Mouse (Mus musculus) forebrain, embryonic 14.5 days (tissue): ENCODE results near the gene Cracr2b. TPM values are rescaled to one million over a fixed set of nuclear protein-coding genes. Genes with fewer than 3 reads are reported as not detected.
A peak's percentile ranks its signal among the peaks of the same experiment; 100 is the strongest.
"Not testable (repeated sequence)": the region's sequence is repeated elsewhere in the genome, so short reads cannot be mapped to it uniquely, and the experiment has no call there.

Source experiments
- ATAC-seq: fragments of 200-750 bp; cut with Nextera tagmentation; 2 replicates; pipeline ENCODE4 v1.8.0; 2017; ENCODE audit warnings: mild to moderate bottlenecking, moderate library complexity
- DNase-seq: peaks from one replicate; pipeline ENCODE4 v3.0.0-alpha.2; 2015; ENCODE audit warnings: low spot score
- H3K27ac ChIP-seq: fragments of 300-500 bp; sonication (generic); 2 replicates; pipeline ENCODE4 v1.5.1; 2014; ENCODE audit warnings: low read depth, mild to moderate bottlenecking, control low read depth, low read length, moderate library complexity
- H3K27me3 ChIP-seq: fragments of 300-500 bp; sonication (generic); replicated peaks from 2 replicates; pipeline ENCODE4 v1.6.1; 2014; ENCODE audit warnings: low read length, control low read depth, mixed read lengths; ENCODE audit not compliant: control insufficient read depth, insufficient read depth
- H3K36me3 ChIP-seq: fragments of 300-500 bp; sonication (generic); 2 replicates; pipeline ENCODE4 v1.6.1; 2014; ENCODE audit warnings: low read length, control low read depth; ENCODE audit not compliant: control insufficient read depth, insufficient read depth
- H3K4me1 ChIP-seq: fragments of 300-500 bp; sonication (generic); 2 replicates; pipeline ENCODE4 v1.6.1; 2014; ENCODE audit warnings: antibody characterized with exemption, low read length, control low read depth; ENCODE audit not compliant: control insufficient read depth, insufficient read depth
- H3K4me2 ChIP-seq: fragments of 300-500 bp; sonication (generic); 2 replicates; pipeline ENCODE4 v1.6.1; 2014; ENCODE audit warnings: mild to moderate bottlenecking, control low read depth, low read length
- H3K4me3 ChIP-seq: fragments of 300-500 bp; sonication (generic); 2 replicates; pipeline ENCODE4 v1.5.1; 2014; ENCODE audit warnings: low read depth, low read length, control low read depth
- H3K9ac ChIP-seq: fragments of 300-500 bp; sonication (generic); 2 replicates; pipeline ENCODE4 v1.6.1; 2014; ENCODE audit warnings: mild to moderate bottlenecking, low read length, control low read depth, moderate library complexity
- H3K9me3 ChIP-seq: fragments of 300-500 bp; sonication (generic); replicated peaks from 2 replicates; pipeline ENCODE4 v1.6.1; 2016; ENCODE audit warnings: low read length, control low read depth, mixed read lengths; ENCODE audit not compliant: control insufficient read depth
- WGBS: fragments of 180-500 bp; shearing (Covaris S2); extraction: QIAGEN DNeasy Blood & Tissue Kit; methylation state at CpG from one replicate; pipeline ENCODE4 v1.1.7; 2014; 5-methylcytosine and 5-hydroxymethylcytosine counted together
- polyA plus RNA-seq: library from polyadenylated mRNA; unstranded; fragments of >200 nt; fragmentation: Nextera tagmentation; extraction: Ambion mirVana; gene quantifications from 2 replicates; pipeline ENCODE4 v1.2.1, GENCODE M21; 2014

Cracr2b gene
- polyA plus RNA-seq, 1 experiment from 2014 or later = 3.0 TPM

DNA sequence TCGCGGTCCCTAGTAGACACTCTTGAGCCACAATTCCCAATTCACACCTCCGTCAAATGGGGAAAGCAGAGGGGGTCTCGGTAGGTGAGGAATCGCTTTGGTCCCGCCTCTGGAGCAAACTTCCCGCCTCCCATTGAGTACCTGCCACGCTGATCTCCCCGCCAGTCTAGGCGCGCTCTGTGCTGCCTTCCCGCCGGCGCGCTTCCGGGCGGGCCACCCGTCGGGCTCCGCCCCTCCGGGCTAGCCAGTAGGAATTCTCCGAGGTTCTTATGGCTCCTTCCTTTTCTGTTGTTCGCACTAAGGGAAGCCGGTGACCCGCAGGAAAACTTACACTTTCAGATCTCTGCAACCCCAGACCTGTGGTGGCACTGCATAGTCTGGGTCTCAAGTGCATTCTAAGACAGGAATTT is 17.1 kb upstream of the Cracr2b start, which contains the start of gene Pidd1:
Gene Pidd1, minus strand, starts transcription at position 198 of the 410 bp plus-strand sequence.
- peak within 1 kb of the TSS; percentile 66 for H3K9ac ChIP-seq
- H3K9me3 ChIP-seq = no peaks in the 10 kb centered on the region
- 0 out of 2 replicates have a peak, but pooled peaks cover 2% of the 10 kb centered on the region for H3K27me3 ChIP-seq
- under 1% methylated on average over 25 of the region's 25 CpGs for WGBS
- peaks cover 20% of the 10 kb centered on the region for H3K36me3 ChIP-seq
- peak within 1 kb of the TSS; percentile 27; the same call in 1 of the 2 replicates for H3K27ac ChIP-seq
- peak within 1 kb of the TSS; percentile 73 for H3K4me2 ChIP-seq
- H3K4me3 ChIP-seq = peak within 1 kb of the TSS; percentile 35
- H3K4me1 ChIP-seq = peaks cover 21% of the 10 kb centered on the region
- peak; percentile 54 for ATAC-seq
- peak; percentile 81 for DNase-seq

DNA sequence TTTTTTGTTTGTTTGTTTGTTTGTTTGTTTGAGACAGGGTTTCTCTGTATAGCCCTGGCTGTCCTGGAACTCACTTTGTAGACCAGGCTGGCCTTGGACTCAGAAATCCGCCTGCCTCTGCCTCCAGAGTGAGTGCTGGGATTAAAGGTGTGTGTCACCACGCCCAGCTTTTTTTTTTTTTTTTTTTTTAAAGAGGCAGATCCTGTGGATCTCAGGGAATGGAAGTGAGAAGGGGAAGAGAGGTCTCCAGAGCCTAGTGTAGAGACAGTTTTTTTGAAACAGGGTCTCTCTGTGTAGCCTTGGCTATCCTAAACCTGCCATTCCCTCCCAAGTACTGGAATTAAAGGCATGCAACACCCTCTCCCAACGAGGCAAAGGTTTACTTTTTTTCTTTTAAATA is 14.5 kb upstream of the Cracr2b start:
- not testable (repeated sequence) for DNase-seq, H3K9ac ChIP-seq, ATAC-seq, H3K4me3 ChIP-seq, H3K27ac ChIP-seq, H3K27me3 ChIP-seq, H3K9me3 ChIP-seq
- Histone ChIP-seq H3K4me1 (peaks cover 22% of the 10 kb centered on the region), H3K4me2 (peak overlapping the region; percentile 87), H3K36me3 (peaks cover 22% of the 10 kb centered on the region)
- WGBS = 84% methylated on average over 3 of the region's 3 CpGs

DNA sequence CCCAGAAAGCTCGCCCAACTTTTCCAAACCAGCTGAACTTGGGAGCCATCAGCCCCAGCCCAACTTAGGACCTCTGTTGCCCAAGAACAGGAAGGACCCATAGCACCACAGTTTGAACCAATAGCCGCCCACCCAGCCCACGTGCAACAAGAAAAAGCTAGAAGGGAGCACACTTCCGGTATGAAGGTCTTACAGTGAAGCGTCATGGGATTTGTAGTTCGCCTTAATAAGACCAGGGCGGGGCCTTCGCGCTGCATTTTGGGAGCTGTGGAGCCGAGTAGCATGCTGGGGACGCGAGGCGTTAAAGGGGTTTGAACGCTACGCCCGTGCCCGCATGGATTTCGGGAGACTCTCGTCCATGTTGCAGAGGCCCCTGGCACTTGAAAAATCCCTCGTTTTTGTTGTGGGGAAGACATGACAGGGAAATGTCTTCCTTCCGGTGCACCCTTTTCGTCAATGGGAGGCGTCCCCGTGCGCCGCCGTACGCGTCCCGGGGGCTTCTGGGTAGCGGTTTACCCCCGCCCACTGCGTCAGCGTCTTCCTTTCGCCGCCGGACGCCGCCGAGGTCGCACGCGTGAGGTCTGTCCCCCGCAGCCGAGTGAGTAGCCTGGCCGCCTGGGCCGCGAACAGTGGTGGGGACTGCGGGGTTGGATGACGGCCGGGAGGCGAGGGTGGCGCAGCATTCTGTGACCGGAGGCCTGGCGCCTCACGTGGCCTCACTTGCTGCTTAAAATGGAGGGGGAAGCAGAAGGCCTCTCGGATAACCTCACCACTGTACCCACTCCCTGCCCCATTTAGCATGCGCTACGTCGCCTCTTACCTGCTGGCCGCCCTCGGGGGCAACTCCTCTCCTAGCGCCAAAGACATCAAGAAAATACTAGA is 13.5 kb upstream of the Cracr2b start, which contains the start of gene Rplp2:
Gene Rplp2, plus strand, starts transcription at position 261 of the 882 bp plus-strand sequence.
- H3K36me3 ChIP-seq = peaks cover 32% of the 10 kb centered on the region
- peak; percentile 95 for ATAC-seq
- under 1% methylated on average over 63 of the region's 63 CpGs for WGBS

DNA sequence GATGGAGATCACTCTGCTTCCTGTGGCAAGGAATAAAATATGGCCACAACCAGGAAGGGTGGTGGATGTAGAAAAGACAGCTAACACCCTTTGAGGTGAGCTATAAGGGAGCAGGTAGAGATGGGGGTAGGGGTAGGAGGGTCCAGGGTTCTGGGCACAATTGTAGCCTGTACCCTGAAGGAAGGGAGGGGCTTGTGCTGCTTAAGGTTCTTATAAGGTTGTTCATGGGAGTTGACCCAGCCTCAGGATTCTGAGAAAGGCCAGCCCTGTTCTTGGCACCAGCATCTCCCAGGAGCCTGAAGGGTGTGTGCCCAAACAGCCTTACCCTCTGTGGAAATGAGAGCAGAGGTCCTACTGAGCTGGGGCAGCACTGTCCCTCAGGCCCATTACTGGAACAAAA is 9.0 kb upstream of the Cracr2b start:
- Histone ChIP-seq H3K4me2 (no peak overlapping the region), H3K36me3 (peaks cover 36% of the 10 kb centered on the region), H3K9me3 (no peaks in the 10 kb centered on the region), H3K27me3 (no peaks in the 10 kb centered on the region), H3K9ac (no peak overlapping the region), H3K4me1 (peaks cover 16% of the 10 kb centered on the region), H3K4me3 (no peak overlapping the region), H3K27ac (no peak overlapping the region)
- DNase-seq (no peak), ATAC-seq (no peak)

More for the DNA sequence above, 13.5 kb upstream of the Cracr2b start, which contains the start of gene Rplp2:
- Histone ChIP-seq H3K4me1 (peaks cover 22% of the 10 kb centered on the region), H3K27ac (peak within 1 kb of the TSS; percentile 86), H3K27me3 (0 out of 2 replicates have a peak, but pooled peaks cover 2% of the 10 kb centered on the region), H3K9ac (peak within 1 kb of the TSS; percentile 86), H3K4me2 (peak within 1 kb of the TSS; percentile 87), H3K4me3 (peak within 1 kb of the TSS; percentile 81), H3K9me3 (no peaks in the 10 kb centered on the region)
- peak; percentile 97 for DNase-seq

DNA sequence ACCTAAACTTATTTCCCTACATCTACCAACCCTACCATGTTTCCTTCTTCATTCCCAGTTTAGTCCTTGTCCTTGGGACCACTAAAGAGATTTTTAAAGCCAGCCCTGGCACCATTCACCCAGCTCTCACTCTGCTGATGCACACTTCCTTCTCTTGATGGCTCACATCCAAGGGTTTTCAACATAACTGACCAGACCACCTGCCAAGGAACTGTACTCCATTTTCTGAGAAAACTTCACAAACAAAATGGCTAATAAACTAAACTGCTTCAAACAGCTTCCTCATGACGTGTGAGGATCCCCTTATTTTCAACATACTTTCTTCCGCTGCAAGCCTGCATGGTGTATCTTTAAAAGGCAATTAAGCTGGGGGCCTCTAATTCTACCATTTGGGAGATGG is 7.3 kb upstream of the Cracr2b start:
- Histone ChIP-seq H3K4me1 (peaks cover 11% of the 10 kb centered on the region), H3K9ac (no peak overlapping the region), H3K36me3 (peaks cover 41% of the 10 kb centered on the region), H3K9me3 (no peaks in the 10 kb centered on the region), H3K27ac (no peak overlapping the region), H3K4me2 (no peak overlapping the region), H3K4me3 (no peak overlapping the region), H3K27me3 (no peaks in the 10 kb centered on the region)
- 74% methylated on average over 2 of the region's 2 CpGs for WGBS
- DNase-seq = no peak
- no peak for ATAC-seq

DNA sequence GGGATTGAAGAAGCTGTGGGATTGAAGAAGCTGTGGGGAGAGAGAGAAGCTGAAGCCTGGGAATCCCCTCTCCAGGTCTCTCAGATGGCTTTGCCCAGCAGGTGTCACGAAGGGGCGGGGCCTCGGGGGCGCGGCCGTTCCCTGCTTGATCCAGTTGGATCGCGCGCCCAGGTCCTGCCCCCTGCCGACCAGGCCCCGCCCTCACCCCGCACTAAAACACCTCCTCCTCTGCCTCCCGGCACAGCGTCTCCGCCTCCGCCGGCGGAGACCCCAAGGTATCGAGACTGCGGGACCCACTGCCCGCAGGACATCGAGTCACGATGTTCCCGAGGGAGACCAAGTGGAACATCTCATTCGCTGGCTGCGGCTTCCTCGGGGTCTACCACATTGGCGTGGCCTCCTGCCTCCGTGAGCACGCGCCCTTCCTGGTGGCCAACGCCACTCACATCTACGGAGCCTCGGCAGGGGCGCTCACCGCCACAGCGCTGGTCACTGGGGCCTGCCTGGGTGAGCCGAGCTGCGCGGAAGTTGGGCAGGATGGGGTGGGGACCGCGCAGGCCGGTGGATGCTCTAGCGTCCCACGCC is 5.8 kb upstream of the Cracr2b start, which contains the start of gene Pnpla2:
Gene Pnpla2, plus strand, starts transcription at position 232 of the 585 bp plus-strand sequence.
- peak within 1 kb of the TSS; percentile 82 for H3K4me2 ChIP-seq
- peak within 1 kb of the TSS; percentile 55 for H3K4me3 ChIP-seq
- H3K36me3 ChIP-seq = peaks cover 38% of the 10 kb centered on the region
- ATAC-seq (peak; percentile 84), DNase-seq (peak; percentile 86)
- H3K4me1 ChIP-seq = peaks cover 8% of the 10 kb centered on the region; the same call in 1 of the 2 replicates
- no peaks in the 10 kb centered on the region for H3K9me3 ChIP-seq
- 0 out of 2 replicates have a peak, but pooled peaks cover 2% of the 10 kb centered on the region for H3K27me3 ChIP-seq
- H3K27ac ChIP-seq = peak within 1 kb of the TSS; percentile 40; the same call in 1 of the 2 replicates
- under 1% methylated on average over 45 of the region's 45 CpGs for WGBS
- H3K9ac ChIP-seq = peak within 1 kb of the TSS; percentile 70

DNA sequence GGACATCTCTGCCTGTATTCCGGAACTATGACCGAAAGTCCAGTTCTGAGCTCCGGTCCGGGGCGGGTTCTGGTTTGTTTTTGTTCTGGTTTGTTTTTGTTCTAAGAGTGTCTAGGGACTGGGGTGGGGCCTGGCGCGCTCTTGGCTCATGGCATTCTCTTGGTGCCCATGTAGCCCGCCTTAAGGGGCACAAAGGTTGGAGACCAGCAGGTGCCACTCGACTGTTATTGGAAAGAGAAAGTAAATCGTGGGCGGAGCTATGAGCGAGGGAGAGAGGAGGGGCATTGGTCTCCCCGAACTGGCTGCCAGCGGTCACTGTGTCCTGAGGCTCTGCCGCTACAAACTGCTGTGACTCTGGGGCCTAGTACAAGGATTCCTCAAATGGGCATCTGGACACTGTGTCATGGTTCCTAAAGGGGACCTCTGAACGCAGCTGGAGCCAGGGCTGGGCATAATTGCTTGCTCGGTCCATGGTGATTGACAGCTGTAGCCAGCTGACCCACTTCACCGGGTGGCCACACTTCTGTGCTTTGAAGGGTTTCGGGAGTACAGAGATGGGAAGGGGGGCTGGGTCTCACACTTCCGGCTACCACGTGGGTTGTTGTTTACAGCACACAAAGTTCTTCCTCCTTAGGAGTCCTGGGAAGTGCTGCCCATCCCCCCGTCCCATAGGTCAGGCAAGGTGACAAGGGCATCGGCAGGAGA is 5.1 kb upstream of the Cracr2b start:
- DNase-seq (peak; percentile 68), ATAC-seq (peak; percentile 30)
- H3K4me3 ChIP-seq = peak overlapping the region; percentile 55
- H3K9ac ChIP-seq = peak overlapping the region; percentile 70
- no peaks in the 10 kb centered on the region for H3K9me3 ChIP-seq
- H3K4me1 ChIP-seq = peaks cover 8% of the 10 kb centered on the region; the same call in 1 of the 2 replicates
- H3K27me3 ChIP-seq = peaks cover 7% of the 10 kb centered on the region
- WGBS = 3% methylated on average over 23 of the region's 23 CpGs
- H3K27ac ChIP-seq = peak overlapping the region; percentile 40; the same call in 1 of the 2 replicates
- H3K36me3 ChIP-seq = peaks cover 35% of the 10 kb centered on the region
- peak overlapping the region; percentile 82 for H3K4me2 ChIP-seq

DNA sequence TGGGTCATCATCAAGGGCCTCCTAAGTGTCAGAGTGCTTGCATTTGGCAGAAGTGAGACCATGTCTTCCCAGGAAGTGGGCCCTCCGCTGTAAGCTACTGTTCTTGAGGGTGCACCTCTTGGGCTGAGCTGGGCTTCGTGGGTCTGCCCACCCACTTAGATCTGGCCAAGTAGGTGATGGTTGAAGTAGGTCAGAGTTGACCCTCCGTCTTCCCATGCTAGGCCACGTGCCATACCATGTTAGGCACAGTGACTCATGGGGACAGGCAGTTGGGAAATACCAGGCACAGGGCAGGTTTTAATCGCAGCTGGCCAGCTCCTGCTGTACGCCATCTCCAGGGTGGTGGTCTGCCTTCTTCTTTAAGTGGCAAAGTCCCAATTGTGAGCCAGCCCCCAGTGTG is 4.2 kb upstream of the Cracr2b start:
- H3K4me3 ChIP-seq = no peak overlapping the region
- peak overlapping the region; percentile 82; the same call in 1 of the 2 replicates for H3K4me2 ChIP-seq
- no peaks in the 10 kb centered on the region for H3K9me3 ChIP-seq
- H3K27me3 ChIP-seq = peaks cover 16% of the 10 kb centered on the region
- ATAC-seq (no peak), DNase-seq (no peak)
- H3K4me1 ChIP-seq = peaks cover 12% of the 10 kb centered on the region; the same call in 1 of the 2 replicates
- no peak overlapping the region for H3K9ac ChIP-seq
- no peak overlapping the region for H3K27ac ChIP-seq
- peaks cover 25% of the 10 kb centered on the region for H3K36me3 ChIP-seq
- WGBS = 90% methylated on average over 6 of the region's 6 CpGs
